Mouse (Mus musculus): ENCODE measurements at regions not wholly inside any gene's neighbourhood (a gene's known extent, or its start where the extent isn't known, plus 50 kb on each side); places are given as distances from the start of the nearest gene placed in this dataset.

GRCm38 (mm10) chr7:70640574-70640973, 274.0 kb upstream of the Nr2f2 start:
- TF ChIP-seq CTCF (IDR thresholded peaks at IDR 0.05; ENCODE audit: extremely low read depth, insufficient read length, insufficient replicate concordance, low read depth, low read length), result no peak
- TF ChIP-seq POLR2A (IDR thresholded peaks at IDR 0.05; ENCODE audit: low read depth, low read length), result no peak
